Mouse (Mus musculus): ENCODE data around the gene Mcee.

Gene Mcee

GRCm38 (mm10) chr7:64424861-64425260, 32.5 kb downstream of the Mcee start:
- no peak for DNase-seq (ENCODE audit: low spot score in 2 of 2)

DNA sequence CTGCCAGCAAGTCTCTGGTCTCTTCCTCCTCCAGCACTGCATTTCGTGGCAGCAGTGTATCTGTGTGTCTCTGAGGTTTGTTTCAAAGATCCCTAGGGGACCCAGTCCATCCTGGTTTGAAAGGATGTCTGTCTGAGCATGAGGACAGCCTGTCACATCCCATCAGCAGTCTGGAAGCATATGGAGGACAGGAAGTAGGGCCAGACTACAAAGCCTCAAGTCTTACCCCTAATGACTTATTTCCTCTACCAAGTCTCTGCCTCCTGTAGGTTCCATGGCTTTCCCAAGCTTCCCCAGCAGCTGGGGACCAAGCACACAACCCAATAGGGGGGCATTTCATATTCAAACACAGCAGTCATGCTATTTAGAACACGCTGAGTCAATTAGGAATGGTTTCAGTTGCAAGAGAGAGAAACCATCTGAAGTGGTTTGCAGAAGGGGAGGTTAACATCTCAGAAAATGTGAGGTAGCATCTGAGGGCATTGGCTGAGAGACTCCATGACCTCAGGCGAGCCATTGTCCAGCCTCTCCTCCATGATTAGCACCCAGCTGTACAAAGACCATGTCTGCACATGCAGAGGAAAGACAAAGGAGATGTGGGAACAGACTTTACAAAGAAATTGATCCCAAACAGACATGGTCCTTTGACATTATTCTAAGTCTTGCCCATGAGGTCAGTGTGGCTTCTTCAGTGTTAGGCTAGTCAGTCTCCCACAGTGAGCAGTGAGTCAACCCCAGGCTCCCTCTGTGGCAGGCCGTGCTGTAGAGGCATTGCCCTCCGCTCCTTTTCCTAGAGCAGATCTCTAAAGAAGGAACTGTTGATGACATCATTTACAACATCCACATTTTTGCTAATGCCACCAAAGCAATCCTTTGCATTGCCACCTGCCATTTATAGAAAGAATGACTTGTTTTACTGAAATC, 47.5 kb downstream of the Mcee start:
- DNase-seq (ENCODE audit: low spot score in 2 of 2): no peak

DNA sequence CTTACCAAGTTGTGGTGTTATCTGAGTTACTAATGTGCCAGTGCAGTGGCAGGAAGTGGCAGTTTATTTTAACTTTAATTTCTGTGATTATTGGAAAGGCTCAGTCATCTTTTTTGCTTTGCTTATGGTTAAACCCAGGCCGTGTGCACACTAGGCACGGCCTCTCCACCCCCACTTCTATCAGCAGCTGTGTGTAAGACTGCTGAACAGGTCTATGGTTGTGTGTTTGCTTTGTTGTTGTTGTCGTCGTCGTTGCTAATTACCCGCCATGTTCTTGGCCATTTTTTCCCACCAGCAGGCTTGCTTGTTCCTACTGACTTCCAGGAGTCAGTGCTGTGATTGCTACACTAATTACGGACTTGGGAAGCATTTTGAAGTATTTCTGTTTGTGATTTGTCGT, 48.1 kb downstream of the Mcee start:
- no peak for DNase-seq (ENCODE audit: low spot score in 2 of 2)

- no peak for DNase-seq (ENCODE audit: low spot score in 2 of 2)
These were observed 58.2 kb downstream of the Mcee start for GRCm38 (mm10) chr7:64450631-64451030.

DNA sequence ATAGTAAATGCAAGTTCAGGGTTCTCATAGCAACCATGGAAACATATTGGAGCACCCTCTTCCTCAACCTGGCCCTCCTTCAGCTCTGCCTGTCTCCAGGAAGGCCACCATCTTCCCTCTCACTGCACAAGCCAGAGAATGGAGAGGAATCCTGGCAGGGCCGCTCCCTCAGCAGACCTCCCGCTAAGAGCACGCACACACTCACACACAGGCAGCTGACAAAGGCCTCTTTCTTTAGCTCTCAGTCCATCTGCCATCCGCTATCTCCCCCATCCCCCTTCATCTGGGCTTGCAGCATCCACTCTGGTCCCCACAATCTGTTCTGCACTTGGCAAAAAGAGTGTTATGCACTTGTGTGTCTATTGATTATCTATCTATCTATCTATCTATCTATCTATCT, 59.0 kb downstream of the Mcee start:
- DNase-seq (ENCODE audit: low spot score in 2 of 2): no peak

DNA sequence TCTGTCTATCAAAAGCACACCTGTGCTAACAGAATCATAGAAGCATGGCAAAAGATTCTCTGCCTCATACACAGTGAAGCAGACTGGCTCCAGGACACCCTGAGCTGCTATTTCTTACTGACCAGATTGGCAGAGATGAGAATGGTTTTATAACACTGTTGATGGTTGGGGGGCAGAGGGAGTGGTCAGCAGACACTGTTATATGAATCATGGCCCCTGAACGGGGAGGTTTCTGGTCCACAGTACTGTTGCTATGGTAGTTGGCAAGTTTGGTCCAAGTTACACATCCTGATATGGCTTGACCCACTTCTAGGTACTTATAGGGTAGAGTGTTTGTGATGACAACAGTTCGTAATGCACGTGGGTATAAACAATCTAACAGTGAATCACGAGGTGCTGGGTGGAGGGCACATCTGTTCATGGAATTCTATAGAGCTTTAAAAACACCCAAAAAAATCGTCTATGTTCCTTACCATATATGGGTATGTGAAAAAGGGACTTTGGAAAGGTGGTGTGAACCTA, 59.5 kb downstream of the Mcee start:
- no peak for DNase-seq (ENCODE audit: low spot score in 2 of 2)

- no peak for DNase-seq (ENCODE audit: low spot score in 2 of 2)
These were observed 60.2 kb downstream of the Mcee start for GRCm38 (mm10) chr7:64452471-64453222.

DNA sequence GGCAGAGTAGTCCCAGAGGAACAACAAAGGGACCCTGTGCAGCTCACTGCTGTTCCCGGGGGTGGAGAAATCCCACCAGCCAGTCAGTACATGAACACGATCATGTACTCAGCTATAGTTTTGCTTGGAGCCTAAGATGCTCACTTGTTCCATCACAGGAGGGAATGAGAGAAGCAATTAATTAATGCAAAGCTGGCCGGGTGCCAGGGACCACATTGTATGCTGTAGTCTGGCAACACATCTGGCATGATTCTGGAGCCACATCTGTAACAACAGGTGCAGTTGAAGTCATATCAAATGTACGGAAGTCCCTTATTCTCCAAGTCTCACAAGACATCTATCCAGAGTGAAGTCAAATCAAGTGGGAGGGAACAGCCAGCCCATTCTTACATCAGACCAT, 63.8 kb downstream of the Mcee start:
- no peak for DNase-seq (ENCODE audit: low spot score in 2 of 2)

DNA sequence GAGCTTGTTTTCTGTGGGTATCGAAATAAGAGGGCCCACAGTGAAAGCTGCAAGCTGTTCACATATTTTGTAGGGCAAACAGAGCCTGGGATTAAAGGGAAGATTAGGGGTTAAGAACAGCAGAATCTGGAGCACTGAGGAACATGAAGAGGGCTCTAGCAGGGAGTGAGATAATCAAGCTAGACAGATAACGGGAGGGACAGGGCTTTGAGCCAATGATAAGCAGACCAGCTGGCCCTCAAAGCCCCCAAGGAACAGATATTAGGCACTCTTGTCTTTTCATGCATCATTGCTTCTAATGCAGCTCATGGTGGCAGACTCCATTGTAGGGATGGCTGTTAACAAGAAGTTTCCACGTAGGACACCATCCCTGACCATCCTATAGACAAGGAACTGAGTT, 64.3 kb downstream of the Mcee start:
- no peak for DNase-seq (ENCODE audit: low spot score in 2 of 2)

- no peak for DNase-seq (ENCODE audit: low spot score in 2 of 2)
These were observed 65.4 kb downstream of the Mcee start for GRCm38 (mm10) chr7:64457811-64458210.

All from urinary bladder, adult 18-20 months (tissue).